Mouse (Mus musculus) heart, postnatal 10 days (tissue): ENCODE measurements around the gene 4632433K11Rik. TPM values are rescaled to one million over a fixed set of nuclear protein-coding genes. Genes with fewer than 3 reads are reported as not detected.
"Not testable (repeated sequence)": the region's sequence is repeated elsewhere in the genome, so short reads cannot be mapped to it uniquely, and the experiment has no call there.

ENCODE experiments used
- DNase-seq, 2 experiments: peaks; one replicate each; pipeline ENCODE4 v3.0.0; 2021
- intact Hi-C: fragments of 180-260 bp; cut with DNase I; formaldehyde crosslinking; loops from one replicate; pipeline ENCODE4 v1.15.1; 2025
- total RNA-seq, 2 experiments: library from RNA; stranded (reverse); gene quantifications; 2 replicates each; pipeline ENCODE4 v1.2.3; 2021

Gene 4632433K11Rik
- not detected for total RNA-seq

GRCm38 (mm10) chr7:5033818-5034217, at the start of gene 4632433K11Rik:
4632433K11Rik (plus strand) TSS chr7:5034118.
- intact Hi-C loops: no loop called here
- DNase-seq: no peak

GRCm38 (mm10) chr7:4988250-4988649, 45.7 kb upstream of the 4632433K11Rik start:
- intact Hi-C loops: no loop called here

GRCm38 (mm10) chr7:4993347-4993998, 40.4 kb upstream of the 4632433K11Rik start:
- DNase-seq: no peak
- intact Hi-C loops: no loop called here

More at GRCm38 (mm10) chr7:4988250-4988649, 45.7 kb upstream of the 4632433K11Rik start:
- no peak for DNase-seq

GRCm38 (mm10) chr7:4993999-4994788, 39.7 kb upstream of the 4632433K11Rik start:
- intact Hi-C loops: no loop called here
- no peak for DNase-seq

GRCm38 (mm10) chr7:4995268-4996002, 38.5 kb upstream of the 4632433K11Rik start:
- intact Hi-C loops: loop anchor here (2.0 kb wide), 2 partner anchors 15 to 55 kb away; partner anchors contain the start of gene Zfp580
- DNase-seq: no peak

GRCm38 (mm10) chr7:4996003-4996895, 37.7 kb upstream of the 4632433K11Rik start, which contains the start of gene Zfp579:
Zfp579 (minus strand) TSS chr7:4996158.
- intact Hi-C loops: loop anchor here (2.0 kb wide), 2 partner anchors 15 to 55 kb away; partner anchors contain the start of gene Zfp580
- DNase-seq: peak; percentile 94 to 97

- intact Hi-C loops: loop anchor here (2.0 kb wide), 2 partner anchors 14 to 54 kb away; partner anchors contain the start of gene Zfp580
These were observed 37.0 kb upstream of the 4632433K11Rik start for GRCm38 (mm10) chr7:4996934-4997333.

GRCm38 (mm10) chr7:4999876-5000275, 34.0 kb upstream of the 4632433K11Rik start:
- DNase-seq: no peak
- intact Hi-C loops: no loop called here

More at GRCm38 (mm10) chr7:4996934-4997333, 37.0 kb upstream of the 4632433K11Rik start:
- no peak for DNase-seq

GRCm38 (mm10) chr7:5002876-5003275, 31.0 kb upstream of the 4632433K11Rik start:
- DNase-seq, intact Hi-C loops: not testable (repeated sequence)

- no peak for DNase-seq
- intact Hi-C loops: no loop called here
These were observed 25.7 kb upstream of the 4632433K11Rik start for GRCm38 (mm10) chr7:5008229-5008628.

GRCm38 (mm10) chr7:5012681-5013513, 21.0 kb upstream of the 4632433K11Rik start:
- DNase-seq: no peak
- intact Hi-C loops: loop anchor here (5.0 to 10.0 kb wide), 2 partner anchors 201 to 1272 kb away; partner anchors contain the start of genes Ube2s and Zfp667

- intact Hi-C loops: loop anchor here (2.0 to 10.0 kb wide), 3 partner anchors 46 to 1270 kb away; partner anchors contain the start of genes Ube2s and Zfp667
- peak; percentile 99 for DNase-seq
These were observed 19.4 kb upstream of the 4632433K11Rik start, which contains the start of the genes Zfp524 and Fiz1 for GRCm38 (mm10) chr7:5014251-5015117. Zfp524 (plus strand) TSS chr7:5014415. Fiz1 (minus strand) TSS chr7:5014697.

GRCm38 (mm10) chr7:5015118-5016001, 18.6 kb upstream of the 4632433K11Rik start, which contains the start of gene Gm44973:
Gm44973 (plus strand) TSS chr7:5015496.
- DNase-seq: peak; percentile 94 to 95
- intact Hi-C loops: loop anchor here (2.0 to 10.0 kb wide), 2 partner anchors 45 to 1269 kb away; partner anchors contain the start of gene Zfp667

- intact Hi-C loops: loop anchor here (10.0 kb wide), 1 partner anchor 1269 kb away; the partner anchor contains the start of gene Zfp667
- DNase-seq: no peak
These were observed 17.9 kb upstream of the 4632433K11Rik start for GRCm38 (mm10) chr7:5016057-5016456.

- no peak for DNase-seq
- intact Hi-C loops: loop anchor here (10.0 kb wide), 1 partner anchor 1268 kb away; the partner anchor contains the start of gene Zfp667
These were observed 17.0 kb upstream of the 4632433K11Rik start for GRCm38 (mm10) chr7:5016920-5017319.

GRCm38 (mm10) chr7:5017352-5017751, 16.6 kb upstream of the 4632433K11Rik start:
- DNase-seq: no peak
- intact Hi-C loops: loop anchor here (10.0 kb wide), 1 partner anchor 1267 kb away; the partner anchor contains the start of gene Zfp667
